Mouse (Mus musculus) embryonic facial prominence, embryonic 15.5 days (tissue): ENCODE data around the gene Pcp2. TPM values are rescaled to one million over a fixed set of nuclear protein-coding genes. Genes with fewer than 3 reads are reported as not detected.
A peak's percentile ranks its signal among the peaks of the same experiment; 100 is the strongest.

Source experiments
- ATAC-seq: fragments of 200-750 bp; cut with Nextera tagmentation; 2 replicates; pipeline ENCODE4 v1.8.0; 2017; ENCODE audit warnings: low read depth, moderate TSS enrichment; ENCODE audit not compliant: insufficient number of reproducible peaks, low FRiP score, low TSS enrichment
- H3K27ac ChIP-seq: fragments of 300-500 bp; sonication (generic); replicated peaks from 2 replicates; pipeline ENCODE4 v1.5.1; 2015; ENCODE audit warnings: mild to moderate bottlenecking, inconsistent platforms
- H3K27me3 ChIP-seq: fragments of 300-500 bp; sonication (generic); 2 replicates; pipeline ENCODE4 v1.6.1; 2015; ENCODE audit warnings: inconsistent platforms
- H3K36me3 ChIP-seq: fragments of 300-500 bp; sonication (generic); 2 replicates; pipeline ENCODE4 v1.6.1; 2015; ENCODE audit warnings: mild to moderate bottlenecking, inconsistent platforms
- H3K4me1 ChIP-seq: fragments of 300-500 bp; sonication (generic); 2 replicates; pipeline ENCODE4 v1.6.1; 2015; ENCODE audit warnings: inconsistent platforms
- H3K4me2 ChIP-seq: fragments of 300-500 bp; sonication (generic); replicated peaks from 2 replicates; pipeline ENCODE4 v1.6.1; 2015; ENCODE audit warnings: mild to moderate bottlenecking, inconsistent platforms
- H3K4me3 ChIP-seq: fragments of 300-500 bp; sonication (generic); replicated peaks from 2 replicates; pipeline ENCODE4 v1.5.1; 2015; ENCODE audit warnings: mild to moderate bottlenecking, inconsistent platforms
- H3K9ac ChIP-seq: fragments of 300-500 bp; sonication (generic); 2 replicates; pipeline ENCODE4 v1.6.1; 2015; ENCODE audit warnings: inconsistent platforms
- H3K9me3 ChIP-seq: fragments of 300-500 bp; sonication (generic); replicated peaks from 2 replicates; pipeline ENCODE4 v1.6.1; 2016; ENCODE audit warnings: inconsistent platforms
- WGBS: fragments of 180-500 bp; shearing (Covaris S2); methylation state at CpG from one replicate; pipeline ENCODE4 v1.1.7; 2015; 5-methylcytosine and 5-hydroxymethylcytosine counted together
- polyA plus RNA-seq: library from polyadenylated mRNA; unstranded; fragments of >200 nt; fragmentation: Nextera tagmentation; extraction: Ambion mirVana; gene quantifications from 2 replicates; pipeline ENCODE4 v1.2.1, GENCODE M21; 2015

Gene Pcp2
- polyA plus RNA-seq: 0.11 and 0.43 TPM in 2 replicates

- no peak for ATAC-seq
- Histone ChIP-seq H3K4me1 (peaks cover 8% of the 10 kb centered on the region), H3K27me3 (peaks cover 9% of the 10 kb centered on the region), H3K36me3 (no peaks in the 10 kb centered on the region), H3K4me2 (no peak within 1 kb of the TSS), H3K9ac (no peak within 1 kb of the TSS), H3K27ac (no peak within 1 kb of the TSS), H3K4me3 (no peak within 1 kb of the TSS), H3K9me3 (no peaks in the 10 kb centered on the region)
- WGBS: 47% methylated on average over 1 of the region's 1 CpGs
Observed at GRCm38 (mm10) chr8:3625445-3625844, at the start of gene Pcp2. TSS of gene Pcp2 (minus strand) at chr8:3625545.

- Histone ChIP-seq H3K9me3 (no peaks in the 10 kb centered on the region), H3K4me3 (no peak overlapping the region), H3K36me3 (peaks cover 11% of the 10 kb centered on the region), H3K27ac (no peak overlapping the region), H3K27me3 (no peaks in the 10 kb centered on the region), H3K4me1 (peaks cover 22% of the 10 kb centered on the region), H3K4me2 (no peak overlapping the region), H3K9ac (no peak overlapping the region)
- 57% methylated on average over 3 of the region's 3 CpGs for WGBS
- ATAC-seq: no peak
Observed at GRCm38 (mm10) chr8:3674671-3675070, 49.3 kb upstream of the Pcp2 start.

- peak; percentile 84 for ATAC-seq
- Histone ChIP-seq H3K27me3 (no peaks in the 10 kb centered on the region), H3K36me3 (no peaks in the 10 kb centered on the region), H3K4me2 (peak within 1 kb of the TSS; percentile 72), H3K4me1 (peaks cover 10% of the 10 kb centered on the region), H3K27ac (peak within 1 kb of the TSS; percentile 74), H3K4me3 (peak within 1 kb of the TSS; percentile 65), H3K9me3 (no peaks in the 10 kb centered on the region), H3K9ac (peak within 1 kb of the TSS; percentile 47)
- WGBS: under 1% methylated on average over 23 of the region's 23 CpGs
Observed at GRCm38 (mm10) chr8:3671980-3672491, 46.7 kb upstream of the Pcp2 start, which contains the start of gene Fcor. TSS of gene Fcor (minus strand) at chr8:3672362.

GRCm38 (mm10) chr8:3670388-3670787 lies 45.0 kb upstream of the Pcp2 start:
- Histone ChIP-seq H3K36me3 (no peaks in the 10 kb centered on the region), H3K27ac (no peak overlapping the region), H3K9me3 (no peaks in the 10 kb centered on the region), H3K4me2 (no peak overlapping the region), H3K4me1 (peaks cover 10% of the 10 kb centered on the region), H3K9ac (no peak overlapping the region), H3K27me3 (no peaks in the 10 kb centered on the region), H3K4me3 (no peak overlapping the region)
- ATAC-seq: no peak
- WGBS: 71% methylated on average over 2 of the region's 2 CpGs

GRCm38 (mm10) chr8:3665507-3665906 lies 40.2 kb upstream of the Pcp2 start, which contains the start of gene Mcemp1:
TSS of gene Mcemp1 (plus strand) at chr8:3665754.
- Histone ChIP-seq H3K27ac (no peak within 1 kb of the TSS), H3K4me2 (no peak within 1 kb of the TSS), H3K36me3 (no peaks in the 10 kb centered on the region), H3K9me3 (no peaks in the 10 kb centered on the region), H3K4me1 (no peaks in the 10 kb centered on the region), H3K9ac (no peak within 1 kb of the TSS), H3K4me3 (no peak within 1 kb of the TSS), H3K27me3 (no peaks in the 10 kb centered on the region)
- 54% methylated on average over 6 of the region's 6 CpGs for WGBS
- no peak for ATAC-seq

GRCm38 (mm10) chr8:3664405-3664804 lies 39.1 kb upstream of the Pcp2 start:
- 68% methylated on average over 5 of the region's 5 CpGs for WGBS
- Histone ChIP-seq H3K9ac (no peak overlapping the region), H3K36me3 (no peaks in the 10 kb centered on the region), H3K4me2 (no peak overlapping the region), H3K4me3 (no peak overlapping the region), H3K4me1 (no peaks in the 10 kb centered on the region), H3K27me3 (no peaks in the 10 kb centered on the region), H3K27ac (no peak overlapping the region), H3K9me3 (no peaks in the 10 kb centered on the region)
- ATAC-seq: no peak

GRCm38 (mm10) chr8:3660889-3661288 lies 35.5 kb upstream of the Pcp2 start:
- ATAC-seq: no peak
- 81% methylated on average over 8 of the region's 8 CpGs for WGBS
- Histone ChIP-seq H3K4me2 (no peak overlapping the region), H3K4me3 (no peak overlapping the region), H3K27me3 (no peaks in the 10 kb centered on the region), H3K4me1 (no peaks in the 10 kb centered on the region), H3K36me3 (no peaks in the 10 kb centered on the region), H3K9ac (no peak overlapping the region), H3K9me3 (no peaks in the 10 kb centered on the region), H3K27ac (no peak overlapping the region)

- no peak overlapping the region for H3K4me2 ChIP-seq
Observed at GRCm38 (mm10) chr8:3656725-3657381, 31.5 kb upstream of the Pcp2 start.

GRCm38 (mm10) chr8:3655526-3655925 lies 30.2 kb upstream of the Pcp2 start, which contains the start of gene Retn:
TSS of gene Retn (plus strand) at chr8:3655770.
- Histone ChIP-seq H3K4me2 (no peak within 1 kb of the TSS), H3K27me3 (no peaks in the 10 kb centered on the region), H3K9ac (no peak within 1 kb of the TSS), H3K4me3 (no peak within 1 kb of the TSS), H3K27ac (no peak within 1 kb of the TSS), H3K36me3 (no peaks in the 10 kb centered on the region), H3K4me1 (no peaks in the 10 kb centered on the region), H3K9me3 (no peaks in the 10 kb centered on the region)
- no peak for ATAC-seq
- WGBS: 73% methylated on average over 3 of the region's 3 CpGs

More at GRCm38 (mm10) chr8:3656725-3657381, 31.5 kb upstream of the Pcp2 start:
- Histone ChIP-seq H3K36me3 (no peaks in the 10 kb centered on the region), H3K27me3 (no peaks in the 10 kb centered on the region), H3K9ac (no peak overlapping the region), H3K4me3 (no peak overlapping the region), H3K27ac (no peak overlapping the region), H3K4me1 (no peaks in the 10 kb centered on the region), H3K9me3 (no peaks in the 10 kb centered on the region)
- 21% methylated on average over 7 of the region's 7 CpGs for WGBS
- ATAC-seq: no peak

GRCm38 (mm10) chr8:3654726-3655508 lies 29.6 kb upstream of the Pcp2 start:
- Histone ChIP-seq H3K27ac (no peak overlapping the region), H3K4me2 (no peak overlapping the region), H3K9ac (no peak overlapping the region), H3K4me1 (no peaks in the 10 kb centered on the region), H3K9me3 (no peaks in the 10 kb centered on the region), H3K27me3 (no peaks in the 10 kb centered on the region), H3K4me3 (no peak overlapping the region), H3K36me3 (no peaks in the 10 kb centered on the region)
- WGBS: 71% methylated on average over 11 of the region's 11 CpGs
- ATAC-seq: no peak

GRCm38 (mm10) chr8:3652845-3653244 lies 27.5 kb upstream of the Pcp2 start:
- Histone ChIP-seq H3K4me3 (no peak overlapping the region), H3K36me3 (no peaks in the 10 kb centered on the region), H3K9me3 (no peaks in the 10 kb centered on the region), H3K27me3 (no peaks in the 10 kb centered on the region), H3K4me1 (no peaks in the 10 kb centered on the region), H3K4me2 (no peak overlapping the region), H3K9ac (no peak overlapping the region), H3K27ac (no peak overlapping the region)
- ATAC-seq: no peak
- 67% methylated on average over 3 of the region's 3 CpGs for WGBS
